Comparison of ENCODE assay signal across 32 mouse cellular contexts in genomic region chr19:47953169-47953568, GRCm38 (mm10). TPM values are rescaled to one million over a fixed set of nuclear protein-coding genes. Genes with fewer than 3 reads are reported as not detected.
DNase-seq lines count a peak whose midpoint lies in the region; ATAC-seq lines count a peak whose summit lies in the region.
"Had no signal": no experiment of that assay in that cellular context is flagged by ENCODE, and none has a peak within 500 bp of the region (broad histone marks: within the 10 kb centered on the region; RNA-seq: fewer than 3 reads in every experiment).

No protein-coding gene starts in this region.

- peak overlapping the region; percentile 12; the same call in 1 of the 2 replicates for H3K27ac ChIP-seq in hindbrain, embryonic 10.5 days
- no peak overlapping the region for H3K27ac ChIP-seq in hindbrain, embryonic 11.5 days (ENCODE audit: low read depth, low read length)
- H3K27ac ChIP-seq in forebrain, embryonic 14.5 days (ENCODE audit: low read depth, low read length): no peak overlapping the region
- no peak overlapping the region for H3K27ac ChIP-seq in midbrain, embryonic 11.5 days (ENCODE audit: low read depth, low read length)
- H3K27ac ChIP-seq in midbrain, embryonic 16.5 days (ENCODE audit: low read length): peak overlapping the region; percentile 24; the same call in 1 of the 2 replicates
- H3K27ac ChIP-seq: heart, embryonic 10.5 days; heart, embryonic 15.5 days; hindbrain, embryonic 15.5 days; kidney, embryonic 15.5 days; limb, embryonic 13.5 days; liver, embryonic 12.5 days; stomach, postnatal 0 days had no signal

- no peaks in the 10 kb centered on the region for H3K36me3 ChIP-seq in hindbrain, embryonic 10.5 days
- H3K36me3 ChIP-seq in hindbrain, embryonic 11.5 days (ENCODE audit: control insufficient read depth, insufficient read depth, low read length): no peaks in the 10 kb centered on the region
- no peaks in the 10 kb centered on the region for H3K36me3 ChIP-seq in forebrain, embryonic 14.5 days (ENCODE audit: control insufficient read depth, insufficient read depth, low read length)
- H3K36me3 ChIP-seq in midbrain, embryonic 11.5 days (ENCODE audit: control insufficient read depth, insufficient read depth, low read length): no peaks in the 10 kb centered on the region
- H3K36me3 ChIP-seq in midbrain, embryonic 16.5 days (ENCODE audit: control insufficient read depth, insufficient read depth, low read length): no peaks in the 10 kb centered on the region
- H3K36me3 ChIP-seq: heart, embryonic 10.5 days; heart, embryonic 15.5 days; hindbrain, embryonic 15.5 days; kidney, embryonic 15.5 days; limb, embryonic 13.5 days; liver, embryonic 12.5 days had no signal

- H3K27me3 ChIP-seq in hindbrain, embryonic 10.5 days (ENCODE audit: insufficient read depth, poor library complexity, severe bottlenecking): no peaks in the 10 kb centered on the region
- H3K27me3 ChIP-seq in hindbrain, embryonic 11.5 days (ENCODE audit: control insufficient read depth, insufficient read depth, low read length): no peaks in the 10 kb centered on the region
- H3K27me3 ChIP-seq in forebrain, embryonic 14.5 days (replicated peaks; ENCODE audit: control insufficient read depth, insufficient read depth, low read length): no peaks in the 10 kb centered on the region
- no peaks in the 10 kb centered on the region for H3K27me3 ChIP-seq in midbrain, embryonic 11.5 days (ENCODE audit: control insufficient read depth, insufficient read depth, low read length)
- no peaks in the 10 kb centered on the region for H3K27me3 ChIP-seq in midbrain, embryonic 16.5 days (ENCODE audit: control insufficient read depth, insufficient read depth, low read depth, low read length)
- H3K27me3 ChIP-seq: heart, embryonic 15.5 days; hindbrain, embryonic 15.5 days; kidney, embryonic 15.5 days; liver, embryonic 12.5 days had no signal

- H3K9me3 ChIP-seq in hindbrain, embryonic 10.5 days: no peaks in the 10 kb centered on the region
- H3K9me3 ChIP-seq in hindbrain, embryonic 11.5 days (ENCODE audit: control insufficient read depth, low read length): no peaks in the 10 kb centered on the region
- no peaks in the 10 kb centered on the region for H3K9me3 ChIP-seq in forebrain, embryonic 14.5 days (replicated peaks; ENCODE audit: control insufficient read depth, low read length)
- no peaks in the 10 kb centered on the region for H3K9me3 ChIP-seq in midbrain, embryonic 11.5 days (ENCODE audit: control insufficient read depth, low read length)
- no peaks in the 10 kb centered on the region for H3K9me3 ChIP-seq in midbrain, embryonic 16.5 days (replicated peaks; ENCODE audit: control insufficient read depth, low read length, poor library complexity, severe bottlenecking)
- H3K9me3 ChIP-seq: heart, embryonic 10.5 days; heart, embryonic 15.5 days; hindbrain, embryonic 15.5 days; kidney, embryonic 15.5 days; limb, embryonic 13.5 days; liver, embryonic 12.5 days had no signal

- 69% methylated on average over 9 of the region's 9 CpGs for WGBS in hindbrain, embryonic 10.5 days
- WGBS in hindbrain, embryonic 11.5 days: 63% methylated on average over 9 of the region's 9 CpGs
- 42% methylated on average over 9 of the region's 9 CpGs for WGBS in forebrain, embryonic 14.5 days
- 62% methylated on average over 9 of the region's 9 CpGs for WGBS in midbrain, embryonic 11.5 days
- WGBS in midbrain, embryonic 16.5 days: 31% methylated on average over 9 of the region's 9 CpGs

- no peak overlapping the region for H3K4me3 ChIP-seq in hindbrain, embryonic 10.5 days
- no peak overlapping the region for H3K4me3 ChIP-seq in hindbrain, embryonic 11.5 days (ENCODE audit: low read depth, low read length)
- H3K4me3 ChIP-seq in forebrain, embryonic 14.5 days (ENCODE audit: low read depth, low read length): no peak overlapping the region
- no peak overlapping the region for H3K4me3 ChIP-seq in midbrain, embryonic 11.5 days (ENCODE audit: low read depth, low read length)
- H3K4me3 ChIP-seq in midbrain, embryonic 16.5 days (ENCODE audit: low read depth, low read length): no peak overlapping the region
- H3K4me3 ChIP-seq: erythroblast, embryonic 14.5 days; heart, embryonic 10.5 days; heart, embryonic 15.5 days; hindbrain, embryonic 15.5 days; kidney, embryonic 15.5 days; limb, embryonic 13.5 days; liver, embryonic 12.5 days had no signal

- H3K4me1 ChIP-seq in hindbrain, embryonic 10.5 days (replicated peaks): 0 out of 2 replicates have a peak, but pooled peaks cover 7% of the 10 kb centered on the region
- no peaks in the 10 kb centered on the region for H3K4me1 ChIP-seq in hindbrain, embryonic 11.5 days (replicated peaks; ENCODE audit: control insufficient read depth, insufficient read depth, low read length)
- H3K4me1 ChIP-seq in forebrain, embryonic 14.5 days (ENCODE audit: control insufficient read depth, insufficient read depth, low read length): no peaks in the 10 kb centered on the region
- peaks cover 9% of the 10 kb centered on the region; the same call in 1 of the 2 replicates for H3K4me1 ChIP-seq in midbrain, embryonic 11.5 days (ENCODE audit: control insufficient read depth, insufficient read depth, low read length)
- peaks cover 11% of the 10 kb centered on the region for H3K4me1 ChIP-seq in midbrain, embryonic 16.5 days (ENCODE audit: control insufficient read depth, insufficient read depth, low read length)
- H3K4me1 ChIP-seq: heart, embryonic 10.5 days; heart, embryonic 15.5 days; hindbrain, embryonic 15.5 days; kidney, embryonic 15.5 days; limb, embryonic 13.5 days; liver, embryonic 12.5 days had no signal

- H3K4me2 ChIP-seq in hindbrain, embryonic 11.5 days (replicated peaks; ENCODE audit: low read depth, low read length): no peak overlapping the region
- no peak overlapping the region for H3K4me2 ChIP-seq in forebrain, embryonic 14.5 days (ENCODE audit: low read length)
- H3K4me2 ChIP-seq in midbrain, embryonic 11.5 days: no peak overlapping the region
- H3K4me2 ChIP-seq in midbrain, embryonic 16.5 days (ENCODE audit: low read length): no peak overlapping the region
- H3K4me2 ChIP-seq: heart, embryonic 15.5 days; hindbrain, embryonic 15.5 days; kidney, embryonic 15.5 days; limb, embryonic 13.5 days; liver, embryonic 12.5 days had no signal

- no peak for ATAC-seq in hindbrain, embryonic 11.5 days (ENCODE audit: low FRiP score)
- no peak for ATAC-seq in forebrain, embryonic 14.5 days
- no peak for ATAC-seq in midbrain, embryonic 11.5 days (ENCODE audit: low FRiP score)
- no peak for ATAC-seq in midbrain, embryonic 16.5 days
- ATAC-seq: inflammation-experienced regulatory T-cells, adult 6 months; liver, embryonic 12.5 days; liver, postnatal 0 days; Patski had no signal

- no peak overlapping the region for H3K9ac ChIP-seq in hindbrain, embryonic 11.5 days (ENCODE audit: low read depth, low read length)
- H3K9ac ChIP-seq in forebrain, embryonic 14.5 days (ENCODE audit: low read length): no peak overlapping the region; the same call in 1 of the 2 replicates
- no peak overlapping the region for H3K9ac ChIP-seq in midbrain, embryonic 11.5 days (ENCODE audit: low read length)
- H3K9ac ChIP-seq in midbrain, embryonic 16.5 days (ENCODE audit: low read depth, low read length): no peak overlapping the region
- H3K9ac ChIP-seq: heart, embryonic 15.5 days; hindbrain, embryonic 15.5 days; kidney, embryonic 15.5 days; limb, embryonic 13.5 days; liver, embryonic 12.5 days; liver, postnatal 0 days had no signal

- intact Hi-C loops in left cerebral cortex, postnatal 25 days (cut with DNase I): no loop called here

- DNase-seq in hindbrain, embryonic 10.5 days (ENCODE audit: low spot score): no peak
- DNase-seq in hindbrain, embryonic 11.5 days (ENCODE audit: low spot score): no peak
- DNase-seq in forebrain, embryonic 14.5 days (ENCODE audit: low spot score): peak; percentile 42
- DNase-seq in midbrain, embryonic 11.5 days (ENCODE audit: low spot score, missing footprints): peak; percentile 79
- no peak for DNase-seq in left cerebral cortex, postnatal 25 days (ENCODE audit: low spot score in 2 of 2)
- no peak for DNase-seq in embryo, embryonic 11 days
- DNase-seq: adrenal gland, postnatal 14 days; cerebellum, adult 11-12 months; cerebellum, adult 9-11 months; gastrocnemius, postnatal 25 days; kidney, adult 11 months; kidney, postnatal 25 days; liver, postnatal 0 days; lung, postnatal 36 days; right cerebral cortex, postnatal 25 days; thymus, adult 2 months; thymus, postnatal 36 days had no signal

RNA-seq across cellular contexts. Expression of gene Cfap58, which starts 15.7 kb away (rescaled TPM):
- 0.41 TPM in 1 of 2 replicates, not detected in the other for polyA plus RNA-seq in hindbrain, embryonic 10.5 days (2016; fragmentation: Nextera tagmentation; extraction: Ambion mirVana)
- polyA plus RNA-seq in hindbrain, embryonic 11.5 days (2014; fragmentation: Nextera tagmentation; extraction: Ambion mirVana): 0.36 and 0.37 TPM in 2 replicates
- polyA plus RNA-seq in forebrain, embryonic 14.5 days (2014; fragmentation: Nextera tagmentation; extraction: Ambion mirVana): 0.37 and 0.50 TPM in 2 replicates
- 0.14 and 0.20 TPM in 2 replicates for polyA plus RNA-seq in midbrain, embryonic 11.5 days (2014; fragmentation: Nextera tagmentation; extraction: Ambion mirVana)
- 0.57 and 0.90 TPM in 2 replicates for polyA plus RNA-seq in midbrain, embryonic 16.5 days (2015; fragmentation: Nextera tagmentation; extraction: Ambion mirVana)
- total RNA-seq in left cerebral cortex, postnatal 25 days (2021): under 1 TPM; 0.21 to 0.55 TPM
- total RNA-seq: adrenal gland, postnatal 14 days; gastrocnemius, postnatal 25 days; megakaryocyte, adult 5-6 weeks; MEL; monocyte, adult 5-6 weeks; neutrophil, adult 5-6 weeks had no signal
- polyA plus RNA-seq: erythroblast, embryonic 14.5 days; inflammation-experienced regulatory T-cells, adult 6 months; kidney, embryonic 15.5 days; limb, embryonic 13.5 days; liver, embryonic 12.5 days; liver, postnatal 0 days; Patski; stomach, postnatal 0 days had no signal

RNA-seq across cellular contexts. Expression of gene Itprip, which starts 34.1 kb away (rescaled TPM):
- 20.7 and 21.9 TPM in 2 replicates for polyA plus RNA-seq in hindbrain, embryonic 10.5 days (2016; fragmentation: Nextera tagmentation; extraction: Ambion mirVana)
- polyA plus RNA-seq in hindbrain, embryonic 11.5 days (2014; fragmentation: Nextera tagmentation; extraction: Ambion mirVana): 10.0 and 12.2 TPM in 2 replicates
- 5.4 and 6.4 TPM in 2 replicates for polyA plus RNA-seq in forebrain, embryonic 14.5 days (2014; fragmentation: Nextera tagmentation; extraction: Ambion mirVana)
- 11.8 and 13.2 TPM in 2 replicates for polyA plus RNA-seq in midbrain, embryonic 11.5 days (2014; fragmentation: Nextera tagmentation; extraction: Ambion mirVana)
- 3.5 and 4.3 TPM in 2 replicates for polyA plus RNA-seq in midbrain, embryonic 16.5 days (2015; fragmentation: Nextera tagmentation; extraction: Ambion mirVana)
- total RNA-seq in left cerebral cortex, postnatal 25 days (2021): 1 to 10 TPM in 1 of 2 experiments, under 1 TPM in 1; 0.94 to 1.2 TPM

RNA-seq across cellular contexts. Expression of gene Cfap43, which starts 34.1 kb away (rescaled TPM):
- polyA plus RNA-seq in hindbrain, embryonic 10.5 days (2016; fragmentation: Nextera tagmentation; extraction: Ambion mirVana): 0.07 and 1.0 TPM in 2 replicates
- polyA plus RNA-seq in hindbrain, embryonic 11.5 days (2014; fragmentation: Nextera tagmentation; extraction: Ambion mirVana): 0.54 and 2.1 TPM in 2 replicates
- polyA plus RNA-seq in forebrain, embryonic 14.5 days (2014; fragmentation: Nextera tagmentation; extraction: Ambion mirVana): 0.99 and 1.4 TPM in 2 replicates
- 0.05 and 0.07 TPM in 2 replicates for polyA plus RNA-seq in midbrain, embryonic 11.5 days (2014; fragmentation: Nextera tagmentation; extraction: Ambion mirVana)
- polyA plus RNA-seq in midbrain, embryonic 16.5 days (2015; fragmentation: Nextera tagmentation; extraction: Ambion mirVana): 1.7 and 1.9 TPM in 2 replicates
- total RNA-seq in left cerebral cortex, postnatal 25 days (2021): under 1 TPM; 0.16 to 0.64 TPM
- total RNA-seq: adrenal gland, postnatal 14 days; gastrocnemius, postnatal 25 days had no signal
- polyA plus RNA-seq: erythroblast, embryonic 14.5 days had no signal

Comparison
In these comparisons a context has a peak if more than half of its experiments do, and no peak if none do; other contexts are left out.
1. H3K27ac ChIP-seq: peak in hindbrain, embryonic 10.5 days (single experiment) and midbrain, embryonic 16.5 days (single experiment); none in hindbrain, embryonic 11.5 days (single experiment), forebrain, embryonic 14.5 days (single experiment) and midbrain, embryonic 11.5 days (single experiment).
2. DNase-seq: peak in forebrain, embryonic 14.5 days (single experiment) and midbrain, embryonic 11.5 days (single experiment); none in hindbrain, embryonic 10.5 days (single experiment), hindbrain, embryonic 11.5 days (single experiment), left cerebral cortex, postnatal 25 days (0 of 2) and embryo, embryonic 11 days (single experiment).